Mouse (Mus musculus) c-Kit-positive CD71-negative TER-119-negative erythroid progenitor cells, embryonic 14.5 days (primary cell): ENCODE data around the gene Pecam1.
"Not testable (repeated sequence)": the region's sequence is repeated elsewhere in the genome, so short reads cannot be mapped to it uniquely, and the experiment has no call there.

Experiments
- DNase-seq: peaks from one replicate; pipeline ENCODE4 v3.0.0-alpha.2; 2013; ENCODE audit warnings: low read depth

Gene Pecam1

GRCm38 (mm10) chr11:106627692-106628091, 122.7 kb downstream of the Pecam1 start:
- no peak for DNase-seq

GRCm38 (mm10) chr11:106625577-106625976, 124.9 kb downstream of the Pecam1 start:
- no peak for DNase-seq

GRCm38 (mm10) chr11:106623629-106624028, 126.8 kb downstream of the Pecam1 start:
- no peak for DNase-seq

GRCm38 (mm10) chr11:106622056-106622455, 128.4 kb downstream of the Pecam1 start:
- no peak for DNase-seq

GRCm38 (mm10) chr11:106618768-106619167, 131.7 kb downstream of the Pecam1 start:
- DNase-seq = not testable (repeated sequence)

GRCm38 (mm10) chr11:106617821-106618580, 132.4 kb downstream of the Pecam1 start:
- DNase-seq = no peak

- DNase-seq = no peak
Measured at GRCm38 (mm10) chr11:106615561-106615960, 134.9 kb downstream of the Pecam1 start.

GRCm38 (mm10) chr11:106614339-106614645, 136.1 kb downstream of the Pecam1 start:
- no peak for DNase-seq

GRCm38 (mm10) chr11:106613638-106614338, 136.6 kb downstream of the Pecam1 start:
- no peak for DNase-seq

GRCm38 (mm10) chr11:106612961-106613637, 137.3 kb downstream of the Pecam1 start, which contains the start of gene Tex2:
Gene Tex2 (minus strand): TSS chr11:106613423.
- DNase-seq = peak; percentile 86

- DNase-seq = no peak
Measured at GRCm38 (mm10) chr11:106612209-106612960, 138.0 kb downstream of the Pecam1 start.

GRCm38 (mm10) chr11:106609731-106610130, 140.7 kb downstream of the Pecam1 start:
- no peak for DNase-seq

GRCm38 (mm10) chr11:106607316-106607715, 143.1 kb downstream of the Pecam1 start:
- DNase-seq = no peak

- DNase-seq = no peak
Measured at GRCm38 (mm10) chr11:106606042-106606441, 144.4 kb downstream of the Pecam1 start.
